Mouse (Mus musculus) liver, postnatal 0 days (tissue): Measurements from ENCODE around the gene Tor2a.

Experiments
- CTCF ChIP-seq: sonication (generic); IDR thresholded peaks from 2 replicates; pipeline ENCODE4 v1.5.1; 2016; ENCODE audit warnings: antibody characterized with exemption, low read depth
- EP300 ChIP-seq: IDR thresholded peaks from 2 replicates; pipeline ENCODE4 v1.6.1; 2016; ENCODE audit warnings: antibody characterized with exemption, low read depth, mild to moderate bottlenecking

- no peak for TF ChIP-seq CTCF
- TF ChIP-seq EP300 = no peak
Observed at GRCm38 (mm10) chr2:32788581-32788980, 31.5 kb downstream of the Tor2a start.
